Mouse (Mus musculus) hindbrain, embryonic 12.5 days (tissue): ENCODE measurements around the gene Arhgef18. TPM values are rescaled to one million over a fixed set of nuclear protein-coding genes. Genes with fewer than 3 reads are reported as not detected.

ENCODE experiments used
- ATAC-seq: fragments of 200-750 bp; cut with Nextera tagmentation; 2 replicates; pipeline ENCODE4 v1.8.0; 2017; ENCODE audit warnings: moderate TSS enrichment; ENCODE audit not compliant: low FRiP score
- H3K27ac ChIP-seq: fragments of 300-500 bp; sonication (generic); 2 replicates; pipeline ENCODE4 v1.5.1; 2016; ENCODE audit warnings: mild to moderate bottlenecking
- H3K27me3 ChIP-seq: fragments of 300-500 bp; sonication (generic); 2 replicates; pipeline ENCODE4 v1.6.1; 2016; ENCODE audit warnings: mild to moderate bottlenecking
- H3K36me3 ChIP-seq: fragments of 300-500 bp; sonication (generic); 2 replicates; pipeline ENCODE4 v1.6.1; 2016; ENCODE audit warnings: mild to moderate bottlenecking
- H3K4me1 ChIP-seq: fragments of 300-500 bp; sonication (generic); 2 replicates; pipeline ENCODE4 v1.6.1; 2016
- H3K4me2 ChIP-seq: fragments of 300-500 bp; sonication (generic); replicated peaks from 2 replicates; pipeline ENCODE4 v1.6.1; 2016; ENCODE audit warnings: mild to moderate bottlenecking
- H3K4me3 ChIP-seq: fragments of 300-500 bp; sonication (generic); 2 replicates; pipeline ENCODE4 v1.5.1; 2016; ENCODE audit warnings: mild to moderate bottlenecking
- H3K9ac ChIP-seq: fragments of 300-500 bp; sonication (generic); 2 replicates; pipeline ENCODE4 v1.6.1; 2016; ENCODE audit warnings: mild to moderate bottlenecking, moderate library complexity
- H3K9me3 ChIP-seq: fragments of 300-500 bp; sonication (generic); replicated peaks from 2 replicates; pipeline ENCODE4 v1.6.1; 2016; ENCODE audit warnings: mild to moderate bottlenecking
- WGBS: fragments of 180-500 bp; shearing (Covaris S2); methylation state at CpG from one replicate; pipeline ENCODE4 v1.1.7; 2016; 5-methylcytosine and 5-hydroxymethylcytosine counted together
- polyA plus RNA-seq: library from polyadenylated mRNA; unstranded; fragments of >200 nt; fragmentation: Nextera tagmentation; extraction: Ambion mirVana; gene quantifications from 2 replicates; pipeline ENCODE4 v1.2.1, GENCODE M21; 2016

Arhgef18 gene
- polyA plus RNA-seq: 13.7 and 15.6 TPM in 2 replicates

DNA sequence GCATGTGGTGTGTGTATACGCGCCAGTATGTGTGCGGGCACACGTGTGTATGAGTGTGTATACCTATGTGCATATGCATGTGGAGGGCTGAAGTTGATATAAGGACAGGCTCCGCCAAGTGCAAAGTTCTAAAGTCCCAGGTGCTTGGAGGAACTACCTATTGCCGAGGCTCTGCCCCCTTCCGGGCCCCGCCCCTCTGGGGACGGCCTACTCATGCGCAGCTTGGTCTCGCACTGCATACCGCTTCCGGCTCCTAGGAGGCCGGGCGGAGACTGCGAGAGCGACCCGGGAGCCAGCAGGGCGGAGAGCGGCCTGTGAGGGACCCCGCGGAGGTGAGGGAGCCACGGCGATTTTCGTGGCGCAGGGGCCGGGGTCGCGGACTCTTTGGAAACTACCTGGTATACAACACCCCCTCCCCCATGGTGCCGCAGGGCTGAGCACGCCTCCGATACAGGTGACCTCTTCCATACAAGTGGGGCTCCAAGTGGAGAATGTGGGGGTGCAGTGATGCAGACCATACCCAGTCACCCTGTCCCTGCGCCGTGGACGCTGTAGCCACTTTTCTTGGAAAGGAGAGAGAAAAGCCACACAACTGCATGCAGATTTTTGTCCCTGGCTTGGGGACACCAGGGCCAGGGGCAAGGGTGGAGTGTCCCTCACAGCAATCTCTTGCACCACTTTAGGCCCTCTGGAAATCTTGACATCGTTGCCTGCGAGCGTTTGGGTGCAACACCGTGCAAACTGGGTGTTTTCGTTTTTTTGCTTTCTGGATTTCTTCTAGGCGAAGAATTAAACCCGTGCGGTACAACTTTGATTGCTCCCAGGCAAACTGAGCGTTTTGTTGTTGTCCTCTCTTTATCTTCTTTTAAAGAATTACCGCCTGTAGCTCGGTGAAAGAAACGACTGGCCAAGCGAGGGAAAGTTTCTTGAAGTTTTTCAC is at the start of gene Arhgef18:
Arhgef18 (plus strand) TSS at position 236 of the 940 bp plus-strand sequence.
- Histone ChIP-seq H3K4me1 (peaks cover 25% of the 10 kb centered on the region), H3K4me2 (peak within 1 kb of the TSS; percentile 87), H3K9ac (peak within 1 kb of the TSS; percentile 77), H3K4me3 (peak within 1 kb of the TSS; percentile 53), H3K9me3 (no peaks in the 10 kb centered on the region), H3K27me3 (no peaks in the 10 kb centered on the region), H3K36me3 (no peaks in the 10 kb centered on the region), H3K27ac (peak within 1 kb of the TSS; percentile 4; the same call in 1 of the 2 replicates)
- WGBS: 1% methylated on average over 48 of the region's 48 CpGs
- peak; percentile 97 for ATAC-seq

DNA sequence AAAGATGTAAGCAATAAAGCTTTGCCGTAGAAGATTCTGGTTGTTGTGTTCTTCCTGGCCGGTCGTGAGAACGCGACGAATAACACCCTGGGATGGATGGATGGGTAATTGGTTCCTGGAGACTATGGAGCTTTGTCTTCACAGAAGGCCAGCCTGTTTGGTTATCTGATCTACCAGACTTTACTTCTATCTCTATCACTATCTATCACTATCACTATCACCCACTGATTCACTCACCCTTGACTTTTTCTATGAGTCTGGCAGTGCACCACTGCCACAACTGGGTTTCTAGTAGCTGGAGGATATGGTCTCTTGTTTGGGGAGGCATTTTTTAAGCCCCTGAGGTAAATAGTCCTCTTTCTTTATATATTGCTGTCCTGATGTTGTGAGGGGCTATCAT is 47.5 kb upstream of the Arhgef18 start:
- no peak for ATAC-seq
- H3K36me3 ChIP-seq: no peaks in the 10 kb centered on the region
- no peaks in the 10 kb centered on the region for H3K4me1 ChIP-seq
- no peak overlapping the region for H3K9ac ChIP-seq
- no peaks in the 10 kb centered on the region for H3K9me3 ChIP-seq
- H3K27ac ChIP-seq: no peak overlapping the region
- no peaks in the 10 kb centered on the region for H3K27me3 ChIP-seq
- H3K4me3 ChIP-seq: no peak overlapping the region
- no peak overlapping the region for H3K4me2 ChIP-seq
- 97% methylated on average over 6 of the region's 6 CpGs for WGBS

DNA sequence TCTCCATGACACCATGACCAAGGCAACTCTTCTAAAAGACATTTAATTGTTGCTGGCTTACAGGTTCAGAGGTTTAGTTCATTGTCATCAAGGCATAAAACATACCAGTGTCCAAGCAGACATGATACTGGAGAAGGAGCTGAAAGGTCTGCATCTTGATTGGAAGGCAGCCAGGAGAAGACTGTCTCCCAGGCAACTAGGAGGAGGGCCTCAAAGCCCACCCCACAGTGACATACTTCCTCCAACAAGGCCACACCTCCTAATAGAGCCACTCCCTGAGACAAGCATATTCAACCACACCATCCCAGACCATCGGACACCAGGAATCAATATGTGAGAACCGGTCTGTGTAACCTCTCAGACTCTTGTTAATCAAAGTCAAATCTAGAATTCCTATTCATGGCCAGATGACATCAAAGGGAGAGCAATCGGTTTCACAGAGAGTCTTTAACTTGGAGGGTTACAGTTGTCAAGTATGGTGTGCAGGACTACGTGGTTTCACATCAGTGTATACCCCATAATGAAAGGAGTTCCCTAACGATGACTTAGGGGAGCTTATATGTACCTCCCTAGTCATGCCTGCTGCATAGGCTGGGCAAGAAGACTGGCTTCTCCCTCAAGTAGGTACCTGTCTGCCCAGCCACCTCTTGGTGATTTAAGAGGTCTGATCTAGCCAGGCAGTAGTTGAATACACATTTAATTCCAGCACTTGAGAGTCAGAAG is 46.0 kb upstream of the Arhgef18 start:
- H3K27ac ChIP-seq: no peak overlapping the region
- no peaks in the 10 kb centered on the region for H3K9me3 ChIP-seq
- H3K27me3 ChIP-seq: no peaks in the 10 kb centered on the region
- no peaks in the 10 kb centered on the region for H3K36me3 ChIP-seq
- no peak overlapping the region for H3K9ac ChIP-seq
- ATAC-seq: no peak
- WGBS: 86% methylated on average over 5 of the region's 5 CpGs
- H3K4me3 ChIP-seq: no peak overlapping the region
- no peak overlapping the region for H3K4me2 ChIP-seq
- no peaks in the 10 kb centered on the region for H3K4me1 ChIP-seq

DNA sequence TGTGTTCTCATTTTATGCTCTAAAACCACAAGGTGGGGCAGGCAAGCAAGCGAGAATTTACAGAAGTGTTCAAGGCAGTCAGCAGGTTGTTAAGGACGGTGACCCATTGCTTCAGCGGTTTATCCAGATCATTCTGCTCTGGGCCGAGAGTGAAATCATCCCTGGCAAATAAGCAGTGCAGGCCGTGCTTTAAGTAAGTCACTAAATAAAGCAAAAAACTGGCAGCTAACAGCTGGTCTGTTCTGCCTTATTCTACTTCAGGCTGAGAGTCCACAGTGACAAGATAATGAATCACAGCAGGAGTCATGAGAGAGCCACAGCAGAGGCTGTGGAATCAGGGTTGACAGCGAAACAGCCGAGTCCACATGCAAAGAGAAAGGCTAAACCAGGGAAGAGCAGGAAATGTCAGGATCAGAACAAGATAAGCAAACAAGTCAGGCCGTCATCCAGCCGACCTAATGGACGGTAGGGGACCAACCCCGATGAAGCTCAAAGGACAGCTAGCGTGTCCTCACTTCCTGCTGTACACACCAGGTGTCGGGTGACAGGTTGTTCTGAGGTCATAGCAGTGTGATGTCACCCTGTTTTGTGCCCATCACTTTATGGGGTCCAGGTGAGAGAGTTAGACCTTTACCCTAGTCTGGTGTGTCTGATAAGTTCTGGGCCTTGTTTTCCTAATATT is 44.5 kb upstream of the Arhgef18 start:
- H3K9me3 ChIP-seq: no peaks in the 10 kb centered on the region
- H3K4me1 ChIP-seq: no peaks in the 10 kb centered on the region
- 54% methylated on average over 13 of the region's 13 CpGs for WGBS
- no peak overlapping the region for H3K4me2 ChIP-seq
- no peak overlapping the region for H3K27ac ChIP-seq
- H3K36me3 ChIP-seq: no peaks in the 10 kb centered on the region
- H3K27me3 ChIP-seq: no peaks in the 10 kb centered on the region
- no peak for ATAC-seq
- no peak overlapping the region for H3K4me3 ChIP-seq
- H3K9ac ChIP-seq: no peak overlapping the region

DNA sequence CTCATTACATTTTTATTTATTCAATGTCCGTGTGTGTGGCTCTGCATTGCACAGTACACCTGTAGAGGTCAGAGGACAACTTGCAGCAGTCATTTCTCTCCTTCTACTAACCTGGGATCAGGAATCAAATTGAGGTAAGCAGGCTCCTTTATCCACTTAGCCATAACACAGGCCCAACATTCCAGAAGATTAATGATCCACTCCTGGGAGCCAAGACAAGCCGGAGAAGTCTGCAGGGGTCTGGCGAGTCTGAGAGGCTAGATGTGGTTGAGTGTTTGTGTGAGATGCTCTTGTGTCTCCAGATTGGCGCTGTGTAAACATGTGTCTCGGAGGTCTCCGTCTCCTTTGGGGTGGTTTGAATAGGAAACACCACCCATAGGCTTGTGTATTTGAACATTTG is 42.1 kb upstream of the Arhgef18 start:
- WGBS: 73% methylated on average over 6 of the region's 6 CpGs
- no peak for ATAC-seq

DNA sequence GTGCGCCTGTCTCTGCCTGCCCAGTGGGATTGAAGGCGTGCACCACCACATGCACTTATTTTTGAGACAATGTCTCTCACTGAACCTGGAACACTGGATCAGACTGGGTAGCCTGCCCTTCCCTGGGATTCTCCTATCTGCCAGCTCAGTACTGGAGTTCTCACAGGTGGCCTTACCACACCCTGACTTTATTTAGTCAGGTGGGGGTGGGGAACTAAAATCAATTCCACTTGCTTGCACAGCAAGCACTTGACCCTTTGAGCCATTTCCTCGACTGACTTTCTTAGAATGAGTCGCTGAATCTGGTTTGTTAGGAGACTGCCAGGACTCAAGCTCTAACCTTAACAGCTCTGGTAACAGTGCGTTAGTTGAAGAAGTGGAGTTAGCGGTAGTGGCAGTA is 40.1 kb upstream of the Arhgef18 start:
- 75% methylated on average over 6 of the region's 6 CpGs for WGBS
- H3K9me3 ChIP-seq: no peaks in the 10 kb centered on the region
- no peak overlapping the region for H3K4me2 ChIP-seq
- ATAC-seq: no peak
- no peak overlapping the region for H3K9ac ChIP-seq
- no peaks in the 10 kb centered on the region for H3K4me1 ChIP-seq
- H3K27me3 ChIP-seq: no peaks in the 10 kb centered on the region
- no peak overlapping the region for H3K27ac ChIP-seq
- H3K36me3 ChIP-seq: no peaks in the 10 kb centered on the region
- no peak overlapping the region for H3K4me3 ChIP-seq

More for the DNA sequence above, 42.1 kb upstream of the Arhgef18 start:
- Histone ChIP-seq H3K4me2 (no peak overlapping the region), H3K27me3 (no peaks in the 10 kb centered on the region), H3K9me3 (no peaks in the 10 kb centered on the region), H3K9ac (no peak overlapping the region), H3K4me3 (no peak overlapping the region), H3K27ac (no peak overlapping the region), H3K36me3 (no peaks in the 10 kb centered on the region), H3K4me1 (no peaks in the 10 kb centered on the region)

DNA sequence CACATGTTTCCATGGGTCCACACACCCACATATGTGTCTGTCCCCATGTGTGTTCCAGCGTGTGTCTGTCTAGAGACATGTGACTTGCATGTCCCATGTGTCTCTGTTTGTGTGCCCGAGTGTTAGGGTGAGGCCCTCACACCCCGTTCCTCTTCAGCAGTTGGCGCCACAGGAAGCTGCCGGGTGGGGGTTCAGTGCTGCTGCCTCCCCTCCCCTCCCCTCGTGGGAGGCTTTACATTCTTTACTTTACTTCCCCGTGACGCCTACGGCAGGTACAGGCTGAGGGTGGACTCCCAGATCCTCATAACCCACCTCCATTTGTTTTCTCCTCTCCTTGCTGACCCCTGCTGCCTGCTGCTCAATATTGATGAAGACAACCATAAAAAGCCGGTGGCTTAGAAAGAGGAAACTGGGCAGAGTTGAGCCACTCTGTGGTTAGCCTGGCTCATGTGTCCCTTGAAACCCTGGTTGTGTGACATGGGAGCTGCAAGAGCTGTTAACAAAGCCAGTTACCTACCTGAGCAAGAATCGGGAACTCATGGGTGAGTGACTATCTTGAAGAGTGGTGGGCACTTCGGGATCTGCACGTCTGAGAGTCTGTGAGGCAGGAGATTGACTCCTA is 39.5 kb upstream of the Arhgef18 start, which contains the start of gene A430078G23Rik:
A430078G23Rik (plus strand) TSS at position 227 of the 622 bp plus-strand sequence.
- WGBS: 79% methylated on average over 13 of the region's 13 CpGs
- H3K9ac ChIP-seq: no peak within 1 kb of the TSS
- no peak for ATAC-seq

DNA sequence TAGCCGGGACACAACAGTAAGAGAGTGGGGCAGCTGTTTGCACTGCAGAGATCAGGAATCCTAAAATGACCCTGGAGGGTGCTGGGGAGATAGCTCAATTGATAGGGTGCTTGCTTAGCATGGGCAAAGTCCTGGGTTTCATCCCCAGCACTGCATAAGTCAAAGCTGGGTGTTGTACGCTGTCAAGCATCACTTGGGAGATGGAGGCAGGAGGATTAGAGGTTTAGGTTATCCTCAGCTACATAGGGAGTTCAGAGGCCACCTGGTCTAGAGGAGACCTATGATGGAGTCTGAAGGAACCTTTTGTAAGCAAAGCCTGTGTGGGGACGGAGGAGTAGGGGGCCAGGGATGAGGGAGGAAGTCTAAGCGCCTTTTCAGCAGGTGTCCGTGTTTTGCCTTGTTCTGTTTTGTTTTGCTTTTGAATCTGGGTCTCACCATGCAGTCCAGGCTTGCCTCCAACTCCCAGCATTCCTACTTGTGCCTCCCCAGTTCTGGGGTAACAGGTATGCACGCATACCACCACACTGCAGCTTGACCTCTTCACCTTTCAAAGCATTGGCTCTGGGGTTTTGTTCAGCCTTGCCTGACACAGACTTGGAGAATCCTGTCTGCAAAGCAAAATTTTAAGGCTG is 38.9 kb upstream of the Arhgef18 start:
- WGBS: 68% methylated on average over 6 of the region's 6 CpGs
- H3K9ac ChIP-seq: no peak overlapping the region
- H3K4me1 ChIP-seq: no peaks in the 10 kb centered on the region
- H3K9me3 ChIP-seq: no peaks in the 10 kb centered on the region
- H3K36me3 ChIP-seq: no peaks in the 10 kb centered on the region
- no peak overlapping the region for H3K27ac ChIP-seq
- ATAC-seq: no peak
- H3K4me3 ChIP-seq: no peak overlapping the region
- no peak overlapping the region for H3K4me2 ChIP-seq
- no peaks in the 10 kb centered on the region for H3K27me3 ChIP-seq

More for the DNA sequence above, 39.5 kb upstream of the Arhgef18 start, which contains the start of gene A430078G23Rik:
- no peaks in the 10 kb centered on the region for H3K9me3 ChIP-seq
- no peak within 1 kb of the TSS for H3K4me2 ChIP-seq
- H3K27ac ChIP-seq: no peak within 1 kb of the TSS
- H3K4me3 ChIP-seq: no peak within 1 kb of the TSS
- no peaks in the 10 kb centered on the region for H3K4me1 ChIP-seq
- no peaks in the 10 kb centered on the region for H3K36me3 ChIP-seq
- no peaks in the 10 kb centered on the region for H3K27me3 ChIP-seq

DNA sequence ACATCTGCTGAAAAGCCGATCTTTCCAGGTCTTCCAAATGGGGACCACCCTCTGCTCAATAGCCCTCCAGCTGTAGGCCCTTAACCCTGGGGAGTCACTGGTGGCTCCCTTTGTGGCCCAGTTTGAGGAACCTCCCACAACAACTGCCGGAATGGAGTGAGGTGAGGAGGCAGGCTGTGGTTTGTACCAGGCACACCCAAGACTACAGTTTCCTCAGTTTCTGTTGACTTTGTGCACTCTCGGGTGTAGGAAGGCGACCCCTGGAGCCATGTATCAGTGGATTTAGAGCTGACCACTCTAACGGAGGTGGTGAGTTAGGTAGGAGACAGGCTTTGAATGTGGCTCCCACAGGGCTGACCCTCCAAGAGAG is 38.4 kb upstream of the Arhgef18 start:
- 76% methylated on average over 5 of the region's 5 CpGs for WGBS
- Histone ChIP-seq H3K27me3 (no peaks in the 10 kb centered on the region), H3K9ac (no peak overlapping the region), H3K4me1 (no peaks in the 10 kb centered on the region), H3K9me3 (no peaks in the 10 kb centered on the region), H3K4me3 (no peak overlapping the region), H3K36me3 (no peaks in the 10 kb centered on the region), H3K4me2 (no peak overlapping the region), H3K27ac (no peak overlapping the region)
- ATAC-seq: no peak

DNA sequence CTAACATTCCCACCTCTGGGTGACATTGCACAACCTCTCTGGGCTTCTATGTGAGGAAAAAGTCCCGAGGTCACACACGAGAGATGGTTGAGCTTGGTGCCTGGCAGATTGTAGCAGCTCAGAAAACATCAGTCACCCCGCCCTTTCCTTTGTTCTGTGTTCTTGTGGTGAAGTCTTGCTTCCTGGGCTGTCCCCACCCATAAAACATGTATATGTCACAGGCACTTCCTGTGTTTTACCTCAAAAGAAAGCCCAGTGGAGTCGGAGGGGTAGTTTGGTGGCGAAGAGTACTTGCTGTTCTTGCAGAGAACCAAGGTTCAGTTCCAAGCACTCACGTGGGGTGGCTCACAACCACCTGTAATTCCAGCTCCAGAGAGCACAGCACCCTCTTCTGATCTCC is 37.2 kb upstream of the Arhgef18 start:
- WGBS: 82% methylated on average over 6 of the region's 6 CpGs
- no peak overlapping the region for H3K4me2 ChIP-seq
- no peaks in the 10 kb centered on the region for H3K27me3 ChIP-seq
- no peaks in the 10 kb centered on the region for H3K4me1 ChIP-seq
- no peak overlapping the region for H3K27ac ChIP-seq
- no peaks in the 10 kb centered on the region for H3K36me3 ChIP-seq
- no peak for ATAC-seq
- H3K4me3 ChIP-seq: no peak overlapping the region
- no peak overlapping the region for H3K9ac ChIP-seq
- no peaks in the 10 kb centered on the region for H3K9me3 ChIP-seq

DNA sequence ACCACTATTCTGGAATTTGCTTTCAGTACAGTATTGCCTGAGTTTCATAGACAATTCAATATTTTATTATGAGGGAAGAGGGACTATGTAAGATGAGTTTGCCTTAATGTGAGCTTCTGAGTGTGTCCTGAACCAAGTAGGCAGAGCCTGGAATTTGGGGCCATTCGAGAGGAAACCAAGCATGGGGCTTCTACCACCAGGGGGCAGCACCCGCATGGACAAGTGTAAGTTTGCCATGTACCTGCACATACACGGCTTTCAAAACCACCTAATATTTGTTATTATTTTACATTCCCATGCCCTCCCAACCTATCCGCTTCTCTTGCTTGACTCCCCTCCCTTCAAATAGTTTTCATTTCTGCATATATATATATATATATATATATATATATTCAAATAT is 34.7 kb upstream of the Arhgef18 start:
- no peaks in the 10 kb centered on the region for H3K4me1 ChIP-seq
- 8% methylated on average over 4 of the region's 4 CpGs for WGBS
- H3K36me3 ChIP-seq: no peaks in the 10 kb centered on the region
- ATAC-seq: no peak; the same call in 1 of the 2 replicates
- H3K27ac ChIP-seq: no peak overlapping the region
- no peak overlapping the region for H3K4me2 ChIP-seq
- no peak overlapping the region for H3K9ac ChIP-seq
- H3K27me3 ChIP-seq: no peaks in the 10 kb centered on the region
- no peak overlapping the region for H3K4me3 ChIP-seq
- no peaks in the 10 kb centered on the region for H3K9me3 ChIP-seq
